Mouse (Mus musculus) mature B cell (primary cell): ENCODE results near the gene Gimap9.
"Not testable (repeated sequence)": the region's sequence is repeated elsewhere in the genome, so short reads cannot be mapped to it uniquely, and the experiment has no call there.

Experiments
- in situ Hi-C: fragments of 300-500 bp; cut with MboI; formaldehyde crosslinking; loops from 2 replicates; pipeline ENCODE4 v1.14.3; 2019

The Gimap9 gene

GRCm38 (mm10) chr6:48658721-48659120, 17.2 kb upstream of the Gimap9 start:
- in situ Hi-C loops: no loop called here

- in situ Hi-C loops: no loop called here
Measured at GRCm38 (mm10) chr6:48664750-48665149, 11.2 kb upstream of the Gimap9 start.

DNA sequence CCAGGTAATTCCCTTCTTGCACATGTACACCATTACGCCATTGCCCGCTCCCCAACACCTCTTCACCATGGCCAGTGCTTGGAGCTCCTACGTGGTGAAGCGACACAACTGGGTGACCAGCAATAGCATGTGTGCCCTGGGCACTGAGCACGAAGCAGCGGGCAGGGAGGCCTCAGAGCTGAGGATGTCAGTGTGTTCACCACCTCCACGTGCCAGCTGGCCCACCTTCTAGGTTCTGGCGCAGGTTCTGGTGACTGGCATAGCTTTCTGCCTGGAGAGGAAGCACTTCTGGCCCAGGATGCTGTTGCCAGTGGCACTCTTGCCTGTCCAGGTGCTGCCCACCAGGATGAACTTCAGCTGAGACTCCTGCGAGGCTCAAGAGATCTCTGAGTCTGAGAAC, 10.5 kb upstream of the Gimap9 start:
- in situ Hi-C loops: no loop called here

GRCm38 (mm10) chr6:48666159-48666586, 9.8 kb upstream of the Gimap9 start:
- in situ Hi-C loops: no loop called here

- in situ Hi-C loops: no loop called here
Measured at GRCm38 (mm10) chr6:48668022-48668421, 7.9 kb upstream of the Gimap9 start.

GRCm38 (mm10) chr6:48669446-48669969, 6.4 kb upstream of the Gimap9 start:
- in situ Hi-C loops: no loop called here

- in situ Hi-C loops: no loop called here
Measured at GRCm38 (mm10) chr6:48674291-48675058, 1.5 kb upstream of the Gimap9 start.

GRCm38 (mm10) chr6:48675400-48675930, 464 bp upstream of the Gimap9 start:
- in situ Hi-C loops: no loop called here

DNA sequence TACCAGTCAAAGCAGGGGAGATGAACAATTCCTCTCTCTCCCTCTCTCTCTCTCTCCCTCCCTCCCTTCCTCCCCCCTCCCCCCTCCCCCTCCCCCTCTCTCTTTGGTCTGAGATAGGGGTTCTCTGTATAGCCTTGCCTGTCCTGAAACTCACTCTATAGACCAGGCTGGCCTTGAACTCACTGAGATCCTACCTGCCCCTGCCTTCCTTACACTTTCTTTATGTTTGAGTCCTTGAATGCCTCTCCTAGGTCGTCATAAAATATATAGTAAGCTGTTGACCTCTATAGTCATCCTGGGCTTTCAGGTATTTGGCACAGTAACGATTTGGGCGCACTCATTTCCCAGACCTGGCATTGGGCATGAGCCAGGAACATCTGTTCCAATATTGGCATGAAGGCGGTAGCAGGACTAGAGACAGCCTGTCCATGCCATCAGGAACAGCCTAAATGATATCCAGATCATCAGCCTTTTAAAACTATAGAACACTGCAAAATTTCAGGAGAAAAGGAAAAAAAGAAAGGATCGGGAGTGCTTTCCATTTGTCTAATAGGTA, 1.0 kb downstream of the Gimap9 start:
- in situ Hi-C loops: no loop called here

DNA sequence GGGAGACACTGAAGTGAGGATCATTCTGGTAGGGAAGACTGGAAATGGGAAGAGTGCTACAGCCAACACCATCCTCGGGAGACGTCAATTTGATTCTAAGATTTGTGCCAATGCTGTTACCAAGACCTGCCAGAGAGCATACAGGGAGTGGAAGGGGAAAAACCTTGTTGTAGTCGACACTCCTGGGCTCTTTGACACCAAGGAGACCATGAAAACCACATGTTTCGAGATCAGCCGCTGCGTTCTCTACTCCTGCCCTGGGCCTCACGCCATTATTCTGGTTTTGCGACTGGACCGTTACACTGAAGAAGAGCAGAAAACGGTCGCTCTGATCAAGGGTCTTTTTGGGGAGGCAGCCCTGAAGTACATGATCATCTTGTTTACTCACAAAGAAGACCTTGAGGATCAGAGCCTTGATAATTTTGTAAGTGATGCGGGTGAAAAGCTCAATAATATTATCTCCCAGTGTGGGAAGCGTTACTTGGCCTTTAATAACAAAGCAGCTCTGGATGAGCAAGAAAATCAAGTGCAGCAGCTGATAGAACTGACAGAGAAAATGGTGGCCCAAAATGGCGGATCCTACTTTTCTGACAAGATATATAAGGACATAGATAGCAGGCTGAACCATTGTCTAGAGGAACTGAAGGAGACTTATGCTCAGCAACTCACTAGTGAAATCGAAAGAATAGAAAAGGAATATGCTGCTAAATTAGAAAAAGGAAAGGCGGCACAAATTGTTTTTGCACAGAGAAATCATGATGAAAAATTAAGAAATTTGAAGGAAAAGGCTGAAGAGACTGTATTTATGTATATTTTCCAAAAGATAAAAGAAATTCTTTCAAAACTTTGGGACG, 1.8 kb downstream of the Gimap9 start:
- in situ Hi-C loops: no loop called here

GRCm38 (mm10) chr6:48678391-48678790, 2.5 kb downstream of the Gimap9 start:
- in situ Hi-C loops: no loop called here

GRCm38 (mm10) chr6:48679701-48680100, 3.8 kb downstream of the Gimap9 start:
- in situ Hi-C loops: no loop called here

DNA sequence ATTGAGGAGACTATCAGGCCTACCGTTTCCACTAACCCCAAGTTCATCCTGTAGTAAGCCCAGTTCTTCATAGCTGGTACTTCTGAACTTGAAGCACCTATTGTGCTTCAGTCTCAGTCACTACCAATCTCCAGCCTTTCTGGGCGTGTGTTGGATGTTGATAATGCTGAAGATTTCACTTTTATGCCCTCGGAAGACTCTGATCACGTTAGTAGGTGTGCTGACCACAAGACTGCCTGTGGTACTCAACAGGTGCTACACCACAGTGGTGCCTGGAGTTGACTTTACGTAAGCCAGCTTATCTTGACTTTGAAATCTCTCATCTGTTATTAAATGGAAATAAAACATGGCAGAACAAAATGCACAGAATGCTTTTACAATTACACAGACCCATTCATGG, 4.5 kb downstream of the Gimap9 start:
- in situ Hi-C loops: no loop called here

DNA sequence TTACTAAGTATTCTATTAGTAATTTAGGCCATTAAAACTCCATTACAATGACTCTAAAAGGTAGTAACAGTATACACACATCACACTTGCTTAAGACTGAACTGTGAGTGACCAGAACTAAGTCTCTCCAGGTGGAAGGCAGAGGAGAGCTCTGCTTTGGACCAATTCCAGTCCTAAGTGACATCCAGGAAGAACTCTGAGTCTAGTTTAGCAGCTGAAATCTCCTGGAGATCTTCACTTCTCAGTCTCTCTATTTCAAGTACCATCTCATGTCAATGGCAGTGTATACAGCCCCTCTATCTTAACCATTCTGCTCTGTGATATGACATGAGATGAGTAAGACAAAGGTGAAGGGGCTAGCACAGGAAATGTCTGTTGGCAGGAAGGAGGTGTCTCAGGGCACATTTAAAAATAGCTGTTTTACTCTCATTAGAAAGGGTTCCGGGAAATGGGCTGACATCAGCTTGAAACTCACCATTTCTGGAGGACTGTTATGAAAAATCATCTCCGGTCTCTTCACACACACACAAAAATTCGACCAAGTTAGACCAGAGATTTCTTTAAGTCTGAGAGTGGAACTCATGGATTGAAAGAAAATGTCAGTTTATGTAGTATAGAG, 5.7 kb downstream of the Gimap9 start:
- in situ Hi-C loops: no loop called here

DNA sequence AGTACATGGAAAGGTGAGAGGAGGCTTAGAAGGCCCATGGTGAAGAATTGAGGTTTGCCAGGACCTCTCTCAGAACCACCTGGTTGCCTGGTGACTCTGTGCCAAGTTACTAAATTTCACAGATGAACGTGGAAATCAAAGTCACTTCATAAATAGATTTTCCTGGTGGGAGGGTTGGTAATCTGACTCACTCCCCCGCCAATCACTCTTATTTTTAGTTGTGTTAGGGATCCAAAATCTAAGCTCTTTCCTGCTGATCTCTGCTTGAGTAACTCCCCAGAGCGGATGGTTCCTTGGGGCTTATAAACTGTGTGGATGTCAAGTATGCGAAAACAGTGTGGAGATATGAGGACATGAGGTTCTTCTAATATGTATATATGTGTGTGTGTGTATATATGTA, 6.3 kb downstream of the Gimap9 start:
- in situ Hi-C loops: no loop called here

DNA sequence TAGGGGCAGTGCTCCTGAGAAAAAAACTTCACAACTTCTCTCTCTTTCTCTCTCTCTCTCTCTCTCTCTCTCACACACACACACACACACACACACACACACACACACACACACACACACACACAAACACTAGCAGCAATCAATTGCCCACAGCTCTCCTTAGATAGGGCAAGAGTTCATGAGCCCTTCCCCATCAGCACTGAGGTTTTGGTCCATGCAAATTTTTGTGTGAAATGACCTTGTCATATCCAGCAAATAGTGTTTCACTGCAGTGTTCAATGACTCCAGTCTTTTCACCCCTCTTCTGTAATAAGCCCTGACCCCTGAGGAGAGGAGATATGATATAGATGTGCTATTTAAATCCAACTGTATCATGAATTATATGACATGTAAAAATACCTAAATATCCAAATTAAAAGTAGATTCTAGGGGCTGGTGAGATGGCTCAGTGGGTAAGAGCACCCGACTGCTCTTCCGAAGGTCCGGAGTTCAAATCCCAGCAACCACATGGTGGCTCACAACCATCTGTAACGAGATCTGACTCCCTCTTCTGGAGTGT, 7.4 kb downstream of the Gimap9 start:
- in situ Hi-C loops: not testable (repeated sequence)

- in situ Hi-C loops: no loop called here
Measured at GRCm38 (mm10) chr6:48684319-48684718, 8.4 kb downstream of the Gimap9 start, which contains the start of gene Gimap4. Gimap4 (plus strand) TSS chr6:48684549.

- in situ Hi-C loops: no loop called here
Measured at GRCm38 (mm10) chr6:48684806-48685205, 8.9 kb downstream of the Gimap9 start.

- in situ Hi-C loops: no loop called here
Measured at GRCm38 (mm10) chr6:48685251-48685650, 9.3 kb downstream of the Gimap9 start.

DNA sequence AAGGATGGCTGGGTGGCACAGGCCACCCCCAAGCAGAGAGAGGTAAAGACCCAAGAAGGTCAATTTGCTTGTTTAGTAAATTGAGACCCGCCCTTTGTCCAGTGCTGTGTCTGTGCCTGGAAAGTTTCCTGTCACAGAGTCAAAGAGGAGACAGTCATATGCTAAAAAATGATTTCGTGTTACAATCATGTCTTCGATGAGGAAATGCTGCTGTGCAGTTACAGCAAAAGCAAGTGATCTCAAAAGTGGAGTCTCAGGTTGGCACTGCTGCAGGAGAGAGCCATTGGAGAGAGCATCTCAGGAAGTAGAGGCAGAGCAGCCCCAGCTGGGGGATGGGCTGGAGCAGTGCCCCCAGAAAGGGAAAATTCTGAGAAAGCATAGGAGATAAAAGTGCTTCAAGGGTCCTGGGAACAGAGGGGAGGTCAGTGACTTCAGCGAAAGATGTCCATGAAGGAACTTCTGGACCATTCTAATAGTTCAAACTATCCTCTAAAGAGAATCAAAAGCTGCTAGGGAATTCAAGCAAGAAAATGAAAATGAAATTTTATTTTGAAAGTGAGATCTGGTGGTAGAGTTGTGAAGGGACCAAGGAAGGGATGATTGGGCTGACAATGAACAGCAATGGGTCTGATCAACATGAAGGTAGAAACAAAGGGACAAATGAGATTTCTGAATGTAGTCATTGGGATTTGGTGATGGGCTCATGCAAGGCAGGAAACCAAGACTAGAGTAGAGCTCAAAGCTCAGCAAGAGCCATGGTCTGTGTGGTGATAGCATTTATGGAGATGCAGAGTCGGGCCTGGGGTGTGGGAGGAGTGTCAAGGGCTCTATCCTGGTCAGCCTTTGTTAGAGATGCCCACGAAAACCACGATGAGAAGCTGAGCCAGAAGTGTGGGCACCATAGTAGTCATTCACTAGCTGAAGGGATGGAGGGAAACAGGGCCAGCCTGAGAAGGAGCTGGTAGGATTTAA, 10.1 kb downstream of the Gimap9 start:
- in situ Hi-C loops: no loop called here
